Mouse (Mus musculus) ES-E14 (cell line): ENCODE results near the gene Cadm2.

ENCODE experiments used
- CHD2 ChIP-seq: IDR thresholded peaks from 2 replicates; pipeline ENCODE4 v1.6.1; 2014; ENCODE audit warnings: mild to moderate bottlenecking, low read depth, low read length, inconsistent platforms
- MAFK ChIP-seq: IDR thresholded peaks from 2 replicates; pipeline ENCODE4 v1.6.1; 2014; ENCODE audit warnings: mild to moderate bottlenecking, low read depth, low read length, inconsistent platforms; ENCODE audit not compliant: insufficient read depth
- ZNF384 ChIP-seq: IDR thresholded peaks from 2 replicates; pipeline ENCODE4 v1.6.1; 2012; ENCODE audit warnings: low read depth, low read length, inconsistent platforms

DNA sequence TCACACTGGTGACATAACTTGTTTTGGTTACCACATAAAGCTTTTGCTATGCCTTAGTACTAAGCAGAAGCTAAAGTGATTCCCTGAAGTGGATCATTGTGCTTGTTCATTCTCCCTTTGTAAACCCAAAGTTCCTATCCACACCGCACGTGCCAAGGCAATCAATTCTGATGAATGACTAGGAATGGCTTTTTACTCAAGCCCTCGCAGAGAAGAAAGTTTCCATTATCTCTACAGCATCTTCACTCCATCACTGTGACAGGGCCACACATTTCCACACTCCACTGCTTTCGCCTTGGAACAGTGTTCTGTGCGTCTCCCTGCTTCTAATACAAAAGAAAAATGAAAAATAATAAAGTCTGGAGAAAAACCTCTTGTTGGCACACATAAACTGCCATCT is 276.5 kb downstream of the Cadm2 start:
- TF ChIP-seq ZNF384 (no peak), MAFK (no peak), CHD2 (no peak)
